Mouse (Mus musculus) lung, adult 18-20 months (tissue): ENCODE measurements around the gene Depp1.
A peak's percentile ranks its signal among the peaks of the same experiment; 100 is the strongest.

Source experiments
- DNase-seq, 2 experiments: peaks; one replicate each; pipeline ENCODE4 v3.0.0; 2022; ENCODE audit warnings: mixed read lengths in 2 of 2

Depp1 gene

DNA sequence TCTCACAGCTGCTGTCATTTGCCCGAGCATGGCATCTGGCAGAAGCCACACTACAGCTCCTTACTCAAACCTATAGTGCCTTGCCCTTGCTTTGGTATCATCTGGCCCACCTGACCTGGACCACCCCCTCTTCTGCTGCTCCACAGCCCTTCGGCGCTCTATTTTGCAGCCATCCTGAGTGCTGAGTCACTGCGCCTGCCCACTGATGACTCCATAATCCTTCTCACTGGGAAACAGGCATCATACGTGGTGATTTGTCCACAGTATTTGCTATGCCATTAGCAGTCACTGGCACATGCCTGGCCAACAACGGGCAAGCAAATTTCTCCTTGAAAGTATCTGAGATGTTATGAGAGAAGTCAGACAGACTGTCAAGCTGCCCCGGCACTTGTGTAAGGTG is 598 bp upstream of the Depp1 start:
- peak; percentile 57 to 74 for DNase-seq

DNA sequence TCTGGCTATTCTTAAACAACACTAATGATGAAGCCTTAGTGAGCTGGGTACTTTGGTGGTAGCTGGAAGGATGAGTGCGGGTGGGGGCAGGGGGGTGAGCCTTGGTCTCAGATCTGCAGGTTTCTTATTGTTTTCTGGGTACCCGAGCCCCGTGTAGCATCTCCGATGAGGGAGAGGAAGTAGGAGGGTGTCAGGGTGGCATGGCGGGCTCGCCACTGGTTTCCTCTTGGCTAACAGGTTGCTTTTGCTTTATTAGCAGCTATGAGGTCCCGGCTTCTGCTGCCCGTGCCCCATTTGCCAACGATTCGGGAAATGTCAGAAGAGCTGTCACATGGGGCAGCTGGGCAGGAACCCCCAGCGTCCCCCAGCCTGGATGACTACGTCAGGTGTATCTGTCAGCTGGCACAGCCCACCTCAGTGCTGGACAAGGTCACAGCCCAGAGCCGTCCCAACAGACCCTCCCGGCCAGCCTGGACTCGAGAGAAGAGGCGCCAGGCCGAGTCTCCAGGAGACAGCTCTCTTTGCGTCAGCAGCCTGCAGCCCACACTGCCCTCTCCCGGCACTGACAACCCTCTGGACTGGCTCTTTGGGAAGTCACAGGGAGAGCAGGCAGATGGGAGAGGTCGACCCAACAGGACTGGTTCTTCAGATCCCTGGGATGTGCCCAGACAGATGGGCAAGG is 1.2 kb downstream of the Depp1 start:
- peak; percentile 78 to 83 for DNase-seq

DNA sequence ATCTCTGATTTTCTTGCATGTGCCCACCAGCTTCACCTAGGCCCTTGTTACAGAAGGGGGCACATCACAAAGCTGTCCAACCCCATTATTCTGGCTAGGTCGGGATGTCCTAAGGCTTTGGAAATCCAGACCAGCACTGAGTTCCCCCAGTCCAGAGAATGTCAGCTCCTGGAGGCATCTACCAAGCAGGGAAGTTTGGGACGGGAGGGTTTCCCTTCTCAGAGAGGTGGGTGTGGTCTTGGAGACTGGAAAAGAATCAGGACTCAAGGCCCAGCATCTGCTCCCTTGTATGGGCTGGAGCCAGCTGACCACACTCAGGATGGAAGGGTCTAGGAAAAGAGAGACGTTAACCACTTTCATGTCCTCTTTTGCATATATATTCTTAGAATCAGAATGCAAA is 2.8 kb downstream of the Depp1 start:
- DNase-seq, result no peak

DNA sequence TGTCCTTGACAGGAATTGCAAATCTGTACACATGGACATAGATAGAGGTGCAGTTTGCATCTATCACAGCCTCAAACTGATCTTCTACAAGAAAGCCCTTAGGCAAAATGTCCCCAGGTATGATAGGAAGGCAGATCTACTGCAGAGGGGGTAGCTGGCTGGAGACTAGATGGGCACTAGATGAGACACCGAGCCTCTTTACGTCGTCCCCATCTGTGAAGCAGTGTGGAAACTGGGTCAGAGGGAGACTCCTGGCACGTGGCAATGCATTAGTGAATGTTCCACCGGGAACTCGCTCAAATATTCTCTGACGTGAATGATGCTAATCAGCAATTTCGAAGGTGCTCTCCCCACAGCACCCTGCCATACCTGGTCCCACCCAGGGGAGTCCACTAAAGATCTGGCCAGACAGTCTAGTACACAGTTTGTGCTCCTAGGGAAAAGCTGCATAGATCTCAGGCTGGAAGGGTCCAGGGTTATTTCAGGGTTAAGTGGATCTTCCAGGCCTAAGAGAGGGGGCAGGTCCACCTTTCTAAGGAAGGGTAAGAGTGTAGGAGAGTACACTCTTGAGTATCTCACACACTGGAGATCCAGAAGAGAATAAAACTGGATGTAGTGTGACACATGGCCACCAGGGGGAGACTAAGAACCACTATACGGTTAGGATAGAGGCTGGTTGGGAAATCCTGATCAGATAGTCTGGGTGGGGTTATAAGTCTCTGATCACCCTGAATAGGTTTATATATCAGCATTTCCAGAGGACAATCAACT is 3.5 kb downstream of the Depp1 start:
- peak in 1 of 2 experiments; percentile 67 for DNase-seq

DNA sequence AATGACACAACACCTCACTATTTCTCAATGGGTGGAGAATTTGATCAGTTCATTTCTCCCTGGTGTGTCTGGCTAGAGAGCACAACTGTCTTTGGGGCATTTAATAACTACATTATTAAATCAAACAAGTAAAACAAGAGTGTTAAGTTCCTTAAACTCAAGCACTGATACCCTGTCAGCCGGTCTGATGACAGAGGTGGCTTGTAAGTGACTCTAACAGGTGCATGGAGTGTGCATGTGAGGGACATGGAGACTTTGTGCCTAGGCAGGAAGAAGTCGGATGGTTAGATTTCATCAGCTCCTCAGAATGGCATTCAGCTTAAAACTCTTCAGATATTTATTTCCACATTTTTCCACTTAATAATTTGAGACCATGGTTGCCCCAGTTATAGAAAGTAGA is 13.0 kb downstream of the Depp1 start:
- DNase-seq, result no peak

DNA sequence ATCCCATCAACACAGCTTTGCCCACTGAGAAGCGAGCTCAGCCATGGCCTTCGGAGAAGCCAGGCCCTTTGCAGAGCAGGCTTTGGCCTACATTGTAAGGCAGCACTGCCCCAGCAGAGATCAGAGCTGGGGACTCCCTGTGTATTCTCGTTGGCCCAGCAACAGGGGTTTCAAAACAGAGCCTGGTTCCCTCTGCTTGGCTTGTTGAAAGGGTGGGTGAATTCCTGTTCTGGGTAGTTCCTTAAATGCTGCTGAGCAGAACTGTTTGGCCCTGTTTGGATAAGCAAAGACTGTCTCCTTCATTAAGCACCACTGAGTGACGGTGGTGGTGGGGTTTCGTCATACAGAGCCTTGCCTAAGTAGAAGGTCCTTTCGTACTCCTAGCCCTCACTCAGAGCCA is 13.6 kb downstream of the Depp1 start:
- peak in 1 of 2 experiments; percentile 40 for DNase-seq

DNA sequence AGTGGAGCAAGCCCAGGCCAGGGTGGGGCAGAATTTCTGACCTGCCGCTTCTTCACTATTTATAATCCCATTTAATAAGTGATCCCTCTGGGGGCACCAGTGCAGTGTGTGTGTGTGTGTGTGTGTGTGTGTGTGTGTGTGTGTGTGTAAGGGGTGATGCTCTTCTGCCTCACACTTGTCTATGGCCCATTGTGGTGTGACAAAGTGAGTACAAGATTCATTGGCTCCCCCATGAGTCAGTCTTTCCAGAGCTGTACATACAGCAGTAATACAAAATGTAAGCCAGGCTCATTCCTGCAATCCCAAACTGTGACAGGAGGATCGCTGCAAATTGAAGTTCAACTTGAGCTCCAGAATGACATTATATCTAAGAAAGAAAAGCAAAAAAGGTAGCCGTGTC is 14.4 kb downstream of the Depp1 start:
- DNase-seq, result no peak

DNA sequence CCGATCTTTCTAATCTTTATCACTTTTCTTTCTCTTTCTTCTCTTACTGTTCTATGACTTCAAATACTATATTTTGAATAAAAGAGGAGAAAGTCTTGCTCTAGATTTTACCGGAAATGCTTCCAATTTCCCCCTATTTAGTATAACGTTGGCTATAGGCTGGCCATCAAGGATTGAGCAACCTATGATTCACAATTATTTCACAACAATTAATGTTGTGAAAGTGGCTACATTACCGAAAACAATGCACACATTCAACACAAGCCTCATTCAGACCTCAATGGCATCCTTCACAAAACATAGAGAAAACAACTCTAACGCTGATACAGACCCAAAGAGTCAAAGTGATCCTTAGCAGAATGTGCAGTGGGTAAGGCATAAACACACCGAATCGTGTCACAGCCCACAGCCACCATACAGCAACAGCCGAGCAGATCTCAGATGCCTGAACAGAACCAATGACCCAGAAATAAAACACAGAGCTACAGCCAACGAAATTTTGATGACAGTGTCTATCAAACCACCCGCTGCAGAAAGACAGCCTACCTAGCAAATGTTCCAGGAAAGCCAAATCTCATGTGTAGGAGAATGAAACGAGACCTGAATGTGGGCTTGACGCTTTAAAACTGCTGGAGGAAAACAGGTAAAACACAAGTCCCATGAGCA is 15.8 kb downstream of the Depp1 start:
- DNase-seq, result no peak

DNA sequence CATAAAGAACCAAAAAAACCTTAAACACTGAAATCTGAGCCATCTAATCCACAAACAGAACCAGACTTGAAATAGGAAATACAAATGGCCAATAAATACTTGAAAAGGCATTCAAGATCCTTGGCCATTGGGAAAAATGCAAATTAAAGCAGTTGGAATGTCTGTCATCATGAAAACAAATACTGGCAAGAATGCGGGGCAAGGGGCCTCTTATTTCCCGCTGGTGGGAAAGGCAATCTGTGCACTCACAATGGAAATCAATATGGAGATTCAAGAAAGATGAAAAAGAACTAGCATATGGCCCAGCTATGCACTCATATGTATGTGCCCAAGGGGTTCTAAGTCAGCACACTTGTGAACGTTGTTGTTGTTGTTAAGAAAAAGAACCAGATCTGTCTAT is 16.5 kb downstream of the Depp1 start:
- DNase-seq, result no peak

DNA sequence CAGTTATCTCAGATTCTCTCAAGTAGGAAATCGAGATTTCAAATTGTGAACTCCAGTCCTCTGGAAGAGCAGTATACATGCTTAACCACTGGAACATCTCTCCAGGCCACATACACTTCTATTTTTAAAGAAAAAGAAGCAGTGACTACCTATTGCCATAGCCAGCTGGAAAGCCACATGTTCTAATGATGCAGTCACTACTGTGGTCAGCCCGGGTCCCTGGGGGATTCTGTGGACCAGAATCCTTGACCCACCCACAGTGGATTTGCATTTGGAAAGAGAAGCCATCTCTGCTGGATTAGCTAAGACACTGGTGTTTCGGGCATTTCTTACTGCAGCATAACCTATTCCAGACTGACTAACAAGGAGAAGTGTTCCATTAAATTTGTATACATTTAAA is 17.0 kb downstream of the Depp1 start:
- DNase-seq, result no peak

DNA sequence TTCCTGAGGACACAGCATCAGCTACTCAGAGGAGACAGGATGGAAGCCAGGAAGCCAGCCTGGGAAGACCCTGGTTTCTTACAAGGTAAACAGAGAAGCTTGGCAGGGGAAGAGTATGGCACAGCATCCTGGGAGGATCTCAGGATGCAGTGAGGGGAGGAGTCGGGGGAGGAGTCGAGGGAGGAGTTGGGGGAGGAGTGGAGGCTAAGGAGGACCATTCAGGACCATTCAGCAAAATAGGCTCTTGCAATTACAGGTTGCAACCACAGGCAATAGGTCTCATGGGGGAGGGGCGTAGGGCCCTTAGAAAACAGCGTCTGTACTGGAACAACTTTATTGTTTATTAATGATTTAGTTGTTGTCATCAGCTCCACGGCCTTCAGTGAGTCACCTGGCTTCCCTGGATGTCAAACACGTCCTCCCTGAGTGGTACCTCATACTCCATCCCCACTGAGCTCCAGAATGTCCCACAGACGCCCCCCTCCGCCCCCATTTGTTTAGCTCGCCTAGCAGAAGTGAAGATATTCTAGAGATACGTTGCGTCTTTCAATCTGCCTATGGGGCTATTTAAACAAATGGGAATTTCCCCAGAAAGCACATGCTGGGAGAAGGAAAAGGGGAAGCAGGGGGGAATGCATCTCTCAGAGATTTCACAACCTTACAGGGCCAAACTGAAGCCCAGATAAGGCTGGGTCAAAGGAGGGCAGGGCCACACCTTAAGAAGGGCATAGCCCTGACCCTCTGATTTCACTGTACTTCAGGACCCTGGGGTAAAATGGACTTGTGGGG is 18.5 kb downstream of the Depp1 start:
- DNase-seq, result peak in 1 of 2 experiments; percentile 36

DNA sequence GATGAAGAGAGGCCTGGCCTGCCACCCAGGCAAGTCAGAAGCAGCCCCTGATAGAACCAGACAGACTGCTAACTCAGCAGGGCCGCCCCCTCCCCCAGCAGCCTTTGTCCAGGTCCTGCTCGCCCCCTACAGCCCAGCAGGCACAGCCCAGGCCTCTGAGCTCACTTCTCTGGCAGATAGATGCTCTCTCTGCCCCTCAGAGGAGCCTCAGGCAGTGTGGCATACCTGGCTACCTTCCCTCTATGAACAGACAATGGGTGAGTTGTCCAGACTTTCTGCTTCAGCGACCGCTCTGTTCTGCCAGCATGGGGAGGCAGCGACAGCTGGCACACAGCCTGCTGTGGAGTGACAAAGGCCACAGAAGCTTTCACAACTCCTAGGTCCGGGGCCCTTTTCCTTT is 19.7 kb downstream of the Depp1 start:
- DNase-seq, result no peak

DNA sequence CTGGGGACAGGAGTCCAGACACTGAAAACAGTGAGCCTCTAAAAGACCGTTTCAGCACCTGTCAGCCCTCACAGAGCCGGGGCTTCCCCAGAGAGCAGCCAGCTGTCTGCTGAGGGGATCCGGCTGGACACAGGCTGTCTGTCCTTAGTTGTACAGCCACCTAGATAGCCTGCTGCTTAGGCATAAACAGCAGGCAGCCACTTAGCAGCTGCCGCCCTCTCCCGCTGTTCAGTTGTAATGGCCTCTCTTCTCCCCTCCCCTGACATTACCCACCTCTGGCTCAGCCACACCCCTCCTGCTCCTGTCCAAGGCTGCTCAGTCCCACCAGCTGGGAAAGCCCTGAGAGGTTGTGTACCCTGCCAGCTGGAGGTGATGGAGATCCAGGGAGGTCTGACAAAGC is 20.6 kb downstream of the Depp1 start:
- no peak for DNase-seq

DNA sequence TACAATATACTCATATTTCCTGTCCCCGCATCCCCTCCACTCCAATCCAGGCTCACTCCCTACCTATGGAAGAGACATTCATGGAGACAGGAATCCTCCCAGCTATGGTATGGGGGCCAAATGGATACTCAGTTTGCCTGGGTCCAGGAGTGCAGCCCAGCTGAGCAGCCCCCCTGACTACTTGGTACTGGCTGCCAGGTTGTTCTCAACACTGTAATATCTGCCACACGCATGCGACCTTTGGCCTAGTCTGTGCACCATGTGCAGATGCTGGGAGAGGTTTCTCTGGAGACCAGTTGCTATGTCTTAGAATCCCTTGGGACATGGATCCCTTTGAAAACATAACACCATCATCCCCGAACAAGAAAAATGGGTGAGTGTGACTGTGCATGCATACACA is 21.4 kb downstream of the Depp1 start:
- DNase-seq, result no peak

DNA sequence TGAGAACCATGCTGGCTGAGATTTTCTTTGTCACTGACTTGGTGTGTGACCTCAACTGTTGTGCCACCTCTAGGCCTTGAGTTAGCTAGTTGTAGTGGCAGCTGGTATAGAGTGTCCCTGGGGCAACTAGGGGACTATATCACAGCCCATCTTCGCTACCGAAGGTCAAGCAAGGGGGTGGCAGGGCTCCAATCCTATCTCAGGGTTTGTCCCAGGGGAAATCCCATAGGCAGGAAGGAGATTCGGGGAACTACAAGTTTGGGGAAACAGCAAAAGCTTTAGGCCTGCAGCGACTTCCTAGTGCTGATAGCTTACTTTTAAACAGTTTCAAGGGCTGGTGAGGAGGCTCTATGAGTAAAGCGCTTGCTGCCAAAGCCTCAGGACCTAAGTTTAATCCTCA is 21.9 kb downstream of the Depp1 start:
- DNase-seq, result no peak

DNA sequence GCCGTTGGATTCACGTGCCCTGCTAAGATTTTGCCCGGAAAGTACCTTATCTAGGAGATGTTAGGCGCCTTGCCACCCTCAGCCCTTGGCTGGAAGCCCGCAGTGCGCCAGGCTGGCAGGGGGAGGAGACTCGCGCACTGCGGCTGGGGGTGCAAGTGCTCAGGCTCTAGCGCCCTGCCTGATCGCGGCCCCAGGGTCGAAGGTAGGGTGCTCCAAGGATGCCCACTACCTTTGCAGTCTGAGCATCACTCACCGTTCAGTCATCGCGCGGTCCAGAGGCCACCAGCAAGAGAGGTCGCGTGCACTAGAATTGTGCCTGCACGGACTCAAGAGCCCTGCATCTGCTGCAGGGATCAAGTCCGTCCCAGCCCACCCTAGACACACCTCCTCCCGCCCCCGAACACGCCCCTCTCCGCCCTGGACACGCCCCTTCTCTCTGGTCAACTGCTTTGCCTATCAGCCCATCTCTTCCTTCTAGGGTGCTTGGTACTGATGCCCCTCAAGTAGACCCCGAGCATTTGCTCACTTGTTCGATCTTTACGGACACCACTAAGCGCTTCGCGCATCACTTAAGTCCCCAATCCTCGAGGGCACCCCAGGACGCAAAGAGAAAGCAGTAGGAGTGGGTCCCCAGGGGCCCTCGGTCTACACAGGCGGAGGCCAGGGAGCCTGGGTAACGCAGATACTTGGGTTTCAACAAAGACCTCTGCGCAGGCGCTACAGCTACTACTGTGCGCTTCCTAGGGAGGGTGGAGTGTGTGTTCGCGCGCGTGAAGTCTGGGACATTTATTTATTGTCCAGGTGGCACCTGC is 23.3 kb downstream of the Depp1 start, which contains the start of gene Rassf4:
Rassf4 (minus strand) TSS at position 482 of the 812 bp plus-strand sequence.
- DNase-seq, result peak; percentile 89 to 90

DNA sequence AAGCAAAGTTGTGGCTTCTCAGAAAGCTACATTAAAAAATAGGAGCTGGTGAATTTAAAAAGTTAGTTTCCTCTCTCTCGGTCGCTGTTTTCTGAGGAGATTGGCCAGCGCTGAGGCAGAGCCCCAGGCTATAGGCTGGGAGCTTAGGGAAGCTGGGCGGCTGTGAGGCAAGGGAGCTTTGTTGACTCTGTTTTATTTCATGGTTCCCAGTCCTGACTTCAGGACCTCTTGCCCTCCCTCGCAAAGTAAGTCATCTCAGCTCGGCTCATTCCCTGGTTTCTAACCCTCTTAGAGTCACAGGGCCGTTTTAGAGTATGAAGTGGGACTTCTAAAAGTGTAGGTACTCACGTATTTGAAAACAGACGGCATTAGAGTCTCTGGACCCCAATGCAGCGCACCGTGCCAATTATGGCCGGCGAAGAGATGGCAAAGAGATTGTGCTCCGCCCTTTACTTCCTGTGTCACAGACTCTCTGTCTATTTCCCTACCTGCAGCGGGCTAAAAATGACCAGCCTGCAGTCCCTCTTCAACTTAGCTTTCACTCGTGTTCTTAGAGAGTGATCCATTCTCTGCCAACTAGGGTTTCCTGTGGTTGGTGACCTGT is 24.0 kb downstream of the Depp1 start:
- no peak for DNase-seq

DNA sequence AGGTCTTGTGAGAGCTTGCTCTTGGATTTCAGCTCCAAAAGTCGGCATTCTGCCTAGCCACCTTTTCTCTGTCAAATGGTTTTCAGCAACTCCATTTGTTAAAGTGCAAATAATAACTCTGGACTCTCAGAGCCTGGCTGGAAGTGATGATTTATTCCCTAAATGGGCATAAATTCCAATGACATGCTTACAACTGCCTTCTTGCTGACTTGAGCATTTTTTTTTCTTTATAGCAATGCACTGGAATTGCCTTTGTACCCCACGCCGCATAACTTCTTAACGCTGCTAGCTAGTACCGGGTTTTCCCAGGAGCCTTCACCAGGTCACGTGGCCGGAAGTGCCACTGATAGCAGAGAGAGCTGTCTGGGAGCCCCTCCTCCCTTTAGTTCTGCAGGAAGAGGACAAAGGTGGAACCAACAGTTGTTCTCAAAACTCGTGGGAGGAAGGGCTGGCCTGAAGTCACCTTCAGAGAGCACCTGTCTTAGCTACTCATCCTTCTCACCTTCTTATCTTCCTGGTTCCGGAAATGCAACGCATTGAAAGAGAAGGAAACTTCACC is 26.0 kb downstream of the Depp1 start:
- peak in 1 of 2 experiments; percentile 45 for DNase-seq

DNA sequence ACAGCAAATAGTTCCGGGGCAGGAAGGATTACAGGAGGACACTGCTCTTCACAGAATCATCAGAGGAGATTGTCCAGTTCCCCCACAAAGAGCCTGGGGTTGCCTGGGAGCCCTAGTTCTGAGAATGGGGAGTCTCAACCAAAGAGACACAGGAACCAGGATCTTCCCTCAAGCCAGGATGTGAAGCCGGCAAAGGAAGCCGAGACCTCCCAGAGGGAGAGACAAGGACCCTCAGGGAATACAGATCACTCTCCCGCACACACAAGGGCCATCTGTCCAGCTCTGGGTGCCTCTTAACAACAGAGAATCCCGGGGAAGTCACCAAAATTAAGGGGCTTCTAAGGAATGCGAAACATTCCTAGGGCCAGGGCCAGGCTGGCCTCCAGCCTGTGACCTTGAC is 26.9 kb downstream of the Depp1 start:
- no peak for DNase-seq

DNA sequence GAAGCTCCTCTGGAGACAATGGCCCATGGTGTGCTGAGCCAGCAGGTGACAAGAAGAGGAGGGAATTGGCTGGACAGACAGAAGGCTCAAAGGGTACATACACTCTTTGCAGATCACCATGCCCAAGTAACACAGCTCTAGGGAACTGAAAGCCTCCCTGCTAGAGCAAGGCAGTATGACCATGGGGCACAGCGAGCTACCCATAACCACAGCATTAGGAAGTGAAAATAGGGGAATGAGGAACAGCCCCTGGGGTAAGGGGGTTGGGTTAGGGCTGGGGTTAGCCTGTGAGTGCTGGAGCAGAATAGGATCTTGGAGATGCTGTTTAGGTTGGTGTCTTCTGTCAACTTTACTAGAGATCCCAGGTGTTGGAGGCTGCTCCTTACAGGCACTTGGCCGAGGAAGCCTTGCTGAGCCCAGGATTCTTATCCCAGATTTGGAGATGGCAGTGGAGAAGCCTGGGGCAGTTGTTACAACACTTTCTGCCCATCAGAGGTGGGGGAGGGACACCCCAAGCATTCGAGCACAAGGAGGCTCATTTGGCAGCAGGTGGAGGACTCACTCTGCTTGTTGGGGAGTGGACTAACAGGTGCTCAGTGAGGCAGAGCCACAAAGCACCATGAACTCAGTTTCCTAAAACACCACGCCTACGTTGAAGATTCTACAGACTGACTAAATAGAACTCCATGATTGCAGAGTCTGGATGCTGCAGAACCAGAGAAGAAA is 29.3 kb downstream of the Depp1 start:
- DNase-seq, result peak; percentile 47 to 56

DNA sequence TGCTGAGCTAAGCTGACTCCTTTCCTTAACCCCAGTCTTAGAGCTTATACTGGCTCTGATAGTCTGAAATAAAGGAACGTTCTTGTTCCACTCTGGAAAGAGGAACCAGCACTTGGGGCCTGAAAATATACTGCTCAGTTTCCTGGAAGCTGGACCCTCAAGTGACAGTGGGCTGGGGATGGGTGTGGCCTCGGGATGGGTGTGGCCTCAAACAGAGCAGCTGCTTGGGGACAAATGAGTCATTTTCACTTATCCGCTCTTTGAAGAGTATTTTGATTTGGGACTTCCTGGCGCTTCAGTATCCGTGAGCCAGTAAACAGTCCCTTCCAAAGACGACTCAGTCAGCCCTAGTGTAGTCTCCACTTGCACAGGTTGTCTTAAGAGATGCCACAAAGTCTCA is 31.9 kb downstream of the Depp1 start:
- DNase-seq, result peak; percentile 78 to 84
